Mouse (Mus musculus): ENCODE data around the gene Agl. TPM values are rescaled to one million over a fixed set of nuclear protein-coding genes. Genes with fewer than 3 reads are reported as not detected.

Gene Agl
- total and polyA plus RNA-seq, 2 experiments = 12.1 to 33.7 TPM

- no peaks in the 10 kb centered on the region for H3K27me3 ChIP-seq (ENCODE audit: control insufficient read depth, insufficient read depth, low read length)
- H3K9ac ChIP-seq (ENCODE audit: low read depth, low read length) = no peak overlapping the region
- H3K4me1 ChIP-seq (ENCODE audit: control insufficient read depth, insufficient read depth, low read length) = no peaks in the 10 kb centered on the region
- WGBS = 67% methylated on average over 9 of the region's 9 CpGs
- no peak overlapping the region for H3K4me3 ChIP-seq (ENCODE audit: insufficient read depth, low read depth, low read length)
- no peak for TF ChIP-seq POLR2A (IDR thresholded peaks at IDR 0.05; ENCODE audit: extremely low read depth, insufficient read depth, low read length)
- no peak for TF ChIP-seq CTCF (IDR thresholded peaks at IDR 0.05; ENCODE audit: low read depth, low read length)
- DNase-seq (ENCODE audit: extremely low read depth, low read depth, low spot score) = no peak
- H3K36me3 ChIP-seq (ENCODE audit: control insufficient read depth, insufficient read depth, low read length) = no peaks in the 10 kb centered on the region
- H3K27ac ChIP-seq (replicated peaks; ENCODE audit: insufficient read depth, low read depth, low read length) = no peak overlapping the region
- H3K79me2 ChIP-seq (ENCODE audit: control insufficient read depth, insufficient read depth, low read length) = no peaks in the 10 kb centered on the region
Measured at GRCm38 (mm10) chr3:116726807-116727206, 81.2 kb downstream of the Agl start.

- DNase-seq (ENCODE audit: extremely low read depth, low read depth, low spot score) = no peak
- no peak overlapping the region for H3K9ac ChIP-seq (ENCODE audit: low read depth, low read length)
- H3K4me1 ChIP-seq (ENCODE audit: control insufficient read depth, insufficient read depth, low read length) = no peaks in the 10 kb centered on the region
- H3K27ac ChIP-seq (replicated peaks; ENCODE audit: insufficient read depth, low read depth, low read length) = no peak overlapping the region
- WGBS = 77% methylated on average over 10 of the region's 10 CpGs
- no peak overlapping the region for H3K4me3 ChIP-seq (ENCODE audit: insufficient read depth, low read depth, low read length)
- no peaks in the 10 kb centered on the region for H3K79me2 ChIP-seq (ENCODE audit: control insufficient read depth, insufficient read depth, low read length)
- TF ChIP-seq POLR2A (IDR thresholded peaks at IDR 0.05; ENCODE audit: extremely low read depth, insufficient read depth, low read length) = no peak
- no peak for TF ChIP-seq CTCF (IDR thresholded peaks at IDR 0.05; ENCODE audit: low read depth, low read length)
- H3K36me3 ChIP-seq (ENCODE audit: control insufficient read depth, insufficient read depth, low read length) = no peaks in the 10 kb centered on the region
- H3K27me3 ChIP-seq (ENCODE audit: control insufficient read depth, insufficient read depth, low read length) = no peaks in the 10 kb centered on the region
Measured at GRCm38 (mm10) chr3:116723496-116724481, 84.2 kb downstream of the Agl start.

- Histone ChIP-seq H3K4me1 (ENCODE audit: control insufficient read depth, insufficient read depth, low read length) (no peaks in the 10 kb centered on the region), H3K27ac (replicated peaks; ENCODE audit: insufficient read depth, low read depth, low read length) (no peak overlapping the region), H3K79me2 (ENCODE audit: control insufficient read depth, insufficient read depth, low read length) (no peaks in the 10 kb centered on the region), H3K36me3 (ENCODE audit: control insufficient read depth, insufficient read depth, low read length) (no peaks in the 10 kb centered on the region), H3K4me3 (ENCODE audit: insufficient read depth, low read depth, low read length) (no peak overlapping the region), H3K27me3 (ENCODE audit: control insufficient read depth, insufficient read depth, low read length) (no peaks in the 10 kb centered on the region), H3K9ac (ENCODE audit: low read depth, low read length) (no peak overlapping the region)
- WGBS = 78% methylated on average over 4 of the region's 4 CpGs
- TF ChIP-seq POLR2A (IDR thresholded peaks at IDR 0.05; ENCODE audit: extremely low read depth, insufficient read depth, low read length) = no peak
- TF ChIP-seq CTCF (IDR thresholded peaks at IDR 0.05; ENCODE audit: low read depth, low read length) = no peak
- no peak for DNase-seq (ENCODE audit: extremely low read depth, low read depth, low spot score)
Measured at GRCm38 (mm10) chr3:116722980-116723379, 85.0 kb downstream of the Agl start.

GRCm38 (mm10) chr3:116718951-116719350 lies 89.0 kb downstream of the Agl start:
- TF ChIP-seq CTCF (IDR thresholded peaks at IDR 0.05; ENCODE audit: low read depth, low read length) (no peak), POLR2A (IDR thresholded peaks at IDR 0.05; ENCODE audit: extremely low read depth, insufficient read depth, low read length) (no peak)
- 49% methylated on average over 3 of the region's 3 CpGs for WGBS
- Histone ChIP-seq H3K4me3 (ENCODE audit: insufficient read depth, low read depth, low read length) (no peak overlapping the region), H3K79me2 (ENCODE audit: control insufficient read depth, insufficient read depth, low read length) (no peaks in the 10 kb centered on the region), H3K4me1 (ENCODE audit: control insufficient read depth, insufficient read depth, low read length) (no peaks in the 10 kb centered on the region), H3K27ac (replicated peaks; ENCODE audit: insufficient read depth, low read depth, low read length) (no peak overlapping the region), H3K36me3 (ENCODE audit: control insufficient read depth, insufficient read depth, low read length) (no peaks in the 10 kb centered on the region), H3K27me3 (ENCODE audit: control insufficient read depth, insufficient read depth, low read length) (no peaks in the 10 kb centered on the region), H3K9ac (ENCODE audit: low read depth, low read length) (no peak overlapping the region)
- no peak for DNase-seq (ENCODE audit: extremely low read depth, low read depth, low spot score)

- no peaks in the 10 kb centered on the region for H3K27me3 ChIP-seq (ENCODE audit: control insufficient read depth, insufficient read depth, low read length)
- no peaks in the 10 kb centered on the region for H3K36me3 ChIP-seq (ENCODE audit: control insufficient read depth, insufficient read depth, low read length)
- no peak for TF ChIP-seq CTCF (IDR thresholded peaks at IDR 0.05; ENCODE audit: low read depth, low read length)
- no peak for TF ChIP-seq POLR2A (IDR thresholded peaks at IDR 0.05; ENCODE audit: extremely low read depth, insufficient read depth, low read length)
- no peak overlapping the region for H3K27ac ChIP-seq (replicated peaks; ENCODE audit: insufficient read depth, low read depth, low read length)
- 15% methylated on average over 5 of the region's 5 CpGs for whole genome bisulfite sequencing
- DNase-seq (ENCODE audit: extremely low read depth, low read depth, low spot score) = no peak
- H3K4me1 ChIP-seq (ENCODE audit: control insufficient read depth, insufficient read depth, low read length) = peaks cover 11% of the 10 kb centered on the region
- no peak overlapping the region for H3K9ac ChIP-seq (ENCODE audit: low read depth, low read length)
- peaks cover 15% of the 10 kb centered on the region; the same call in 1 of the 2 replicates for H3K79me2 ChIP-seq (ENCODE audit: control insufficient read depth, insufficient read depth, low read length)
- H3K4me3 ChIP-seq (ENCODE audit: insufficient read depth, low read depth, low read length) = peak overlapping the region; percentile 79; the same call in 1 of the 2 replicates
Measured at GRCm38 (mm10) chr3:116713031-116713430, 94.9 kb downstream of the Agl start.

Measured in liver, adult 2 months (tissue).